Mouse (Mus musculus) cortical plate, adult 2 months (tissue): Measurements from ENCODE around the gene Rbm15b. TPM values are rescaled to one million over a fixed set of nuclear protein-coding genes. Genes with fewer than 3 reads are reported as not detected.

Source experiments
- H3K27ac ChIP-seq: fragments of 200-500 bp; 2 replicates; pipeline ENCODE4 v1.5.1; 2012; ENCODE audit warnings: low read length, control low read depth, inconsistent platforms; ENCODE audit not compliant: insufficient read depth
- H3K4me1 ChIP-seq: fragments of 200-500 bp; 2 replicates; pipeline ENCODE4 v1.6.1; 2011; ENCODE audit warnings: low read length; ENCODE audit not compliant: control insufficient read depth, insufficient read depth
- H3K4me3 ChIP-seq: fragments of 200-500 bp; 2 replicates; pipeline ENCODE4 v1.5.1; 2011; ENCODE audit warnings: mild to moderate bottlenecking, low read length, control low read depth; ENCODE audit not compliant: insufficient read depth
- CTCF ChIP-seq: fragments of 200-500 bp; IDR thresholded peaks from 2 replicates; pipeline ENCODE4 v1.5.1; 2011; ENCODE audit warnings: mild to moderate bottlenecking, control low read depth, low read length; ENCODE audit not compliant: insufficient read depth; ENCODE audit errors: extremely low read depth
- POLR2A ChIP-seq: fragments of 200-500 bp; IDR thresholded peaks from 2 replicates; pipeline ENCODE4 v1.6.1; 2011; ENCODE audit warnings: mild to moderate bottlenecking, low read length, control low read depth; ENCODE audit not compliant: insufficient read depth; ENCODE audit errors: extremely low read depth
- polyA plus RNA-seq: library from polyadenylated mRNA; depleted of rRNA; stranded (reverse); fragments of >200 nt; gene quantifications from 2 replicates; pipeline ENCODE4 v1.2.3, GENCODE M21; 2012

The Rbm15b gene
- polyA plus RNA-seq, 1 experiment = 16.2 TPM

DNA sequence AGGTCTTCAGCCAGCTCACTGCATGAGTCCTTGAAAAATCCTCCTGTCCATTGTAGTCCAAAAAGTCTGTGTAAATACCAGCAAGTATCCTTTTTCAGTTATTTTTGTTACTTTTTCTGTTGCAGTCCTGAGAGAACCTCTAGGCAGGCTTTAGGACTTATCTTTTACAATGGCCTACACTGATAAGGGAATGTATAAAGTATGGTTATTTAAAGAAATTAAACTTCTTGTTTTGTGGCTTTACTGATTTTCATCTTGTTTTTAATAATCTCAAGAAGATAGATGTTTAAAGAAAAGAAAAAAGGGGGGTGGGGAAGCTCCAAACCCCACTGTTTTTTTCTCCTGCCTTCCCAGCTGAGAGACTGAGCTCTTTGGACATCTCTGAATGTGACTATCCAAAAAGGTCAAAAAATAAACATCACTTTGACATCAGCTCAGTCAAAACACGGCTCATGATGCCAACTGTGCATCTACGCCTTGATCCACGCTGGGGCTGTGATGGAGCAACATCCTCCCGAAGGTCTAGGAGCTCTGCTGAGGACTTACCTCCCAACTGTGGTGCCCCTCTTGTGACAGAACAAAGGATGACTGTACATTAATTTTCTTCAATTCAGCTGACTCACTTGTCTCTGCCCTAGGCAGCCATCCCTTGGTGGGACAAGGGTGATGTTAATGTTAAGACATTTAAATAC lies 16.0 kb upstream of the Rbm15b start:
- Histone ChIP-seq H3K4me1 (peaks cover 1% of the 10 kb centered on the region; the same call in 1 of the 2 replicates), H3K27ac (no peak overlapping the region), H3K4me3 (no peak overlapping the region)
- TF ChIP-seq CTCF (no peak), POLR2A (no peak)

- no peak overlapping the region for H3K4me3 ChIP-seq
- TF ChIP-seq CTCF (no peak), POLR2A (no peak)
- no peak overlapping the region for H3K27ac ChIP-seq
- H3K4me1 ChIP-seq = peaks cover 1% of the 10 kb centered on the region; the same call in 1 of the 2 replicates
Measured at GRCm38 (mm10) chr9:106901596-106901995, 14.4 kb upstream of the Rbm15b start.

DNA sequence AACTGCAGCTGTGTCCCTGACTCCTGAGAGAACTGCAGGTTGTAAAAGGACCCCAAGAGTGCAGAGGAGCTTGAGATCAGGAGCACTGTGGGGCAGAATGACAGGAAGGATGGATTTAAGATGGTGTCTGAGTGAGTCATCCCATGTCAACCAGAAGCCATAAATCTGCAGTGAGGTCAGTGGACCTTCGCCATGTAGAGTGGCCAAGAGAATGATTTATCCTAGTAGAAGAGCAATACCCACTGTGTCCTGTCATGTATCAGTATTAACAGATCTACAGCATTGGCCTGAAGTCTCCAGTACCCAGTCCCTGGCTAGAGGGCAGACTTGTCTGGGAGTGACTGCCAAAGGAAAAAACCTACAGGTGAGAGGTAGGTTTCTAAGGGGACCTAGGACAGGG lies 11.7 kb upstream of the Rbm15b start:
- H3K27ac ChIP-seq = no peak overlapping the region
- H3K4me3 ChIP-seq = no peak overlapping the region
- peaks cover 1% of the 10 kb centered on the region; the same call in 1 of the 2 replicates for H3K4me1 ChIP-seq
- TF ChIP-seq POLR2A (no peak), CTCF (no peak)

DNA sequence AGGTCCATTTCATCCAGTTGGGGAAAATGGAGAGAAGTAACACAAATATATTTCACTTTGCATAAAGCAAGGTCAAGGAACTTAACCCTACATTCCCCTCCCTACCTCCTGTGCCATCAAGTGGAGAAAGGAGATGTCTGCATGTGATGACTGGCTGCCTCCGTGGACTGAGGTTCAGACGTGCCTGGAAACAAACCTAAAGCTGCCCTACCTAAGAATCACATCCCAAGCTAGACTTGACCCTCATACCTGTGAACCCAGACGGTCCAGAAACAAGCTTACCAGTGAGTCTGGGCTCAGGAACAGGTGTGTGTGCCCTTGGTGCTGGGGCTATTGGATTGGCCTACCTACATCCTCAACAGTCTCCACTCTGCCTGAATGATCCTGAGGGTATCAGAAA lies 6.1 kb upstream of the Rbm15b start:
- Histone ChIP-seq H3K27ac (no peak overlapping the region), H3K4me1 (peaks cover 9% of the 10 kb centered on the region; the same call in 1 of the 2 replicates), H3K4me3 (no peak overlapping the region)
- TF ChIP-seq POLR2A = no peak
- TF ChIP-seq CTCF = no peak

DNA sequence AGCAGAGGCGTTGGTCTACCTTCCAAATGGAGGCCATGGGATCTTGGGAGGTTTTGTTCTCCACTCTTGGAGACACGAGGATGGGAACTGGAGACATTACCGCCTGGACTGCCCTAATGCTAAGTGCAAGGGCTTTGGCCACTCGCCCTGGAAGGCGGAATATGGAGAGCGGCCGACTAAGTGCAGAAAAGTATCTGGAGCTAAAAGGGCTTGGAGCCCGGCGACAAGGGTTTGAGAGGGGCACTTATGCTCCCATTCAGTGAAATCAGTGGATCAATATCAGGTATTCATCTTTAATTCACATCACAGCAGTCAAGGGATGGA lies 5.3 kb upstream of the Rbm15b start:
- no peak for TF ChIP-seq POLR2A
- no peak for TF ChIP-seq CTCF
- Histone ChIP-seq H3K4me1 (peaks cover 9% of the 10 kb centered on the region; the same call in 1 of the 2 replicates), H3K27ac (peak overlapping the region; percentile 49; the same call in 1 of the 2 replicates), H3K4me3 (peak overlapping the region; percentile 55)

GRCm38 (mm10) chr9:106891829-106892551 lies 4.8 kb upstream of the Rbm15b start, which contains the start of gene Manf:
Gene Manf, minus strand, starts transcription at chr9:106891979.
- Histone ChIP-seq H3K4me3 (peak within 1 kb of the TSS; percentile 55), H3K27ac (peak within 1 kb of the TSS; percentile 49; the same call in 1 of the 2 replicates), H3K4me1 (peaks cover 9% of the 10 kb centered on the region; the same call in 1 of the 2 replicates)
- TF ChIP-seq CTCF = no peak
- TF ChIP-seq POLR2A = peak; percentile 96

GRCm38 (mm10) chr9:106891341-106891741 lies 4.1 kb upstream of the Rbm15b start:
- TF ChIP-seq CTCF (no peak), POLR2A (no peak)
- no peak overlapping the region for H3K27ac ChIP-seq
- H3K4me3 ChIP-seq = peak overlapping the region; percentile 55
- peaks cover 9% of the 10 kb centered on the region; the same call in 1 of the 2 replicates for H3K4me1 ChIP-seq

DNA sequence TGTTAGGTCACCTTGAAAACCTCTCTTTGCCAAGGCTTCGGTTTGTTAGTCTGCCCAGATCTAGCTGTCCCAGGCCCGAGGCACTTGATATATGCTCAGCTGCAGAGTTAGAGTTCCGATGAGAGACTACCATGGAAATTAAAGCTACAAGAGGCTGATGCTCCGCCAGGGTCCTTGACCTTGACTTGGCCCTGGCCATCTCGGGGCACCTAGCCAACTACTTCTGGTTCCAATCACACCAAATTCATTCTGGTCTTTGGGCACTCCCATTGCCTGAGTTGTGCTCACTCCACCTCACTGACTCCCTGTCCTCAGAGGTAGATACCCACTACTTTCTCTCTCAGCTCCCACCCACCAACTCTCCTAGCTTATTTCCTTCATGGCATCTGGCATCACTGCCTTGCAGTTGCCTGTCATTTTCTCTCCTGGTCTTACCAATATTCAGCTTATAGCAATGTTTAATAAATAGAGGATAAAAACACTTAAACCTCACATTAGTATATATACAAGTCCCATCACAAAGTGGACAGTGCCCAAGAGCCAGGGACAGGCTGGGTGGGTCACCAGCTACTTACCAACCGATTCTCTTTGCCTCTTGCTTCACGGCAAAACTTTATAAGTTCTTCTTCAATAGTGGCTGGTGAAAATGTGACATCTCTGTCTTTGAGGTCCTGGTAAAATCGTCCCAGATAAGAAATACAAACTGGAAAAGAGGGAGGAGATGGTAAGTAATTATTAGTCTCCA lies 3.4 kb upstream of the Rbm15b start:
- H3K4me1 ChIP-seq = peaks cover 9% of the 10 kb centered on the region; the same call in 1 of the 2 replicates
- peak overlapping the region; percentile 55; the same call in 1 of the 2 replicates for H3K4me3 ChIP-seq
- H3K27ac ChIP-seq = no peak overlapping the region
- TF ChIP-seq POLR2A (no peak), CTCF (no peak)

DNA sequence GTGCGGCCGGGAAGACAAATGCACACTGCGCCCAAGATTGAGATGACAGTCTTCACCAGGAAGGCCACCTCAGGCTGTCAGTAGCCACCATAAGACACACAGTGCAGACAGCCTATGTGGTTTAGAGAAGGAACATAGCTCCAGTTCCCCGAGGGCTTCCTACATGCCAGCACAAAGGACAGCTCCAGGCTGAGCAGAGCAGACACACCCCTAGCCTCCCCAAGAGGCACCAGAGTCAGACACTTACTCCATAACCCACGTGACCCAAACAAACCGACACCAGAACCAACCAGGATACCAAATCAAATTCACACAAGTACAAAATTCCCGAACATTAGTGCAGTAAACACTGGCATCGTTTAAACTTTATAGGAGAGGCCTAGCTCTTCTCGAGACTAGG lies 2.1 kb upstream of the Rbm15b start:
- TF ChIP-seq POLR2A (no peak), CTCF (no peak)
- Histone ChIP-seq H3K4me3 (no peak overlapping the region), H3K27ac (no peak overlapping the region), H3K4me1 (peaks cover 9% of the 10 kb centered on the region; the same call in 1 of the 2 replicates)

GRCm38 (mm10) chr9:106888346-106888745 lies 1.1 kb upstream of the Rbm15b start:
- no peak overlapping the region for H3K4me3 ChIP-seq
- H3K4me1 ChIP-seq = peaks cover 9% of the 10 kb centered on the region; the same call in 1 of the 2 replicates
- H3K27ac ChIP-seq = no peak overlapping the region
- TF ChIP-seq POLR2A (no peak), CTCF (no peak)
